Mouse (Mus musculus): ENCODE results near the gene AC124108.1.

The AC124108.1 gene

GRCm38 (mm10) chr1:132245010-132245409 is 53.8 kb downstream of the AC124108.1 start:
- DNase-seq (ENCODE audit: low read depth, low spot score) = no peak

GRCm38 (mm10) chr1:132246137-132246536 is 54.9 kb downstream of the AC124108.1 start:
- DNase-seq (ENCODE audit: low read depth, low spot score) = no peak

- no peak for DNase-seq (ENCODE audit: low read depth, low spot score)
Observed at GRCm38 (mm10) chr1:132246641-132247040, 55.4 kb downstream of the AC124108.1 start.

- DNase-seq (ENCODE audit: low read depth, low spot score) = no peak
Observed at GRCm38 (mm10) chr1:132254467-132254866, 63.2 kb downstream of the AC124108.1 start.

Data from brain, adult 2 months (tissue).